Mouse (Mus musculus) CH12.LX (cell line): ENCODE data around the gene Stk39. TPM values are rescaled to one million over a fixed set of nuclear protein-coding genes. Genes with fewer than 3 reads are reported as not detected.

ENCODE experiments used
- DNase-seq: peaks from one replicate; pipeline ENCODE4 v3.0.0-alpha.2; 2013; ENCODE audit errors: extremely low read depth
- H3K27ac ChIP-seq: 2 replicates; pipeline ENCODE4 v1.5.1; 2012; ENCODE audit warnings: low read depth, mild to moderate bottlenecking, control low read depth, moderate library complexity; ENCODE audit not compliant: insufficient read depth
- H3K27me3 ChIP-seq: replicated peaks from 2 replicates; pipeline ENCODE3; 2012; ENCODE audit warnings: inconsistent platforms
- H3K36me3 ChIP-seq, 2 experiments: replicated peaks in 1 of 2; 2 replicates each; pipeline versions ENCODE3 to v1.6.1; 2012; ENCODE audit warnings: inconsistent platforms in 1 of 2, low read length in 1 of 2, mild to moderate bottlenecking in 1 of 2, mixed read lengths in 1 of 2, moderate library complexity in 1 of 2; ENCODE audit not compliant: control insufficient read depth in 1 of 2, insufficient read depth in 1 of 2
- H3K4me1 ChIP-seq, 2 experiments: 2 replicates each; pipeline ENCODE4 v1.6.1; 2012; ENCODE audit warnings: inconsistent platforms in 1 of 2, moderate library complexity in 1 of 2; ENCODE audit not compliant: insufficient read depth in 2 of 2, control insufficient read depth in 1 of 2
- H3K4me2 ChIP-seq: 2 replicates; pipeline ENCODE4 v1.6.1; 2012; ENCODE audit warnings: low read depth, mild to moderate bottlenecking, control low read depth; ENCODE audit not compliant: poor library complexity, insufficient read depth, severe bottlenecking
- H3K4me3 ChIP-seq, 3 experiments: fragments of 150-350 bp in 1 of 3; sonication (generic) in 1 of 3; replicated peaks in 1 of 3; 2 replicates each; pipeline versions ENCODE3 to v1.5.1; 2011 to 2012; ENCODE audit warnings: low read depth in 2 of 3, low read length in 2 of 3, mild to moderate bottlenecking in 2 of 3, moderate library complexity in 2 of 3, control low read depth in 1 of 3, improper control_type of control experiment in 1 of 3, inconsistent platforms in 1 of 3, mixed read lengths in 1 of 3; ENCODE audit not compliant: poor library complexity in 1 of 3
- H3K79me2 ChIP-seq: replicated peaks from 2 replicates; pipeline ENCODE4 v1.6.1; 2012; ENCODE audit warnings: mild to moderate bottlenecking, moderate library complexity; ENCODE audit not compliant: control insufficient read depth, poor library complexity, insufficient read depth, severe bottlenecking; ENCODE audit errors: extremely low read depth
- H3K9ac ChIP-seq: 2 replicates; pipeline ENCODE4 v1.6.1; 2012; ENCODE audit warnings: low read depth, mild to moderate bottlenecking, control low read depth, moderate library complexity; ENCODE audit not compliant: insufficient read depth
- H3K9me3 ChIP-seq: replicated peaks from 2 replicates; pipeline ENCODE3; 2012; ENCODE audit warnings: low read length, inconsistent platforms, mixed read lengths
- BHLHE40 ChIP-seq: IDR thresholded peaks from 2 replicates; pipeline ENCODE4 v1.6.1; 2011; ENCODE audit warnings: mild to moderate bottlenecking, low read depth, low read length, improper control_type of control experiment
- CHD1 ChIP-seq: IDR thresholded peaks from 2 replicates; pipeline ENCODE4 v1.6.1; 2012; ENCODE audit warnings: low read depth, low read length, improper control_type of control experiment, inconsistent platforms
- CHD2 ChIP-seq: IDR thresholded peaks from 2 replicates; pipeline ENCODE4 v1.6.1; 2011; ENCODE audit warnings: low read length, improper control_type of control experiment
- CTCF ChIP-seq, 2 experiments: IDR thresholded peaks in 1 of 2; conservative IDR thresholded peaks in 1 of 2; 2 replicates each; pipeline ENCODE4 v1.5.1; 2011 to 2012; ENCODE audit warnings: low read depth in 2 of 2, low read length in 2 of 2, improper control_type of control experiment in 1 of 2, inconsistent platforms in 1 of 2, mild to moderate bottlenecking in 1 of 2, moderate library complexity in 1 of 2
- ELF1 ChIP-seq: IDR thresholded peaks from 2 replicates; pipeline ENCODE4 v1.6.1; 2014; ENCODE audit warnings: low read depth, mild to moderate bottlenecking, inconsistent platforms, low read length, improper control_type of control experiment
- EP300 ChIP-seq: IDR thresholded peaks from 2 replicates; pipeline ENCODE4 v1.6.1; 2011; ENCODE audit warnings: low read length, improper control_type of control experiment
- ETS1 ChIP-seq: conservative IDR thresholded peaks from 2 replicates; pipeline ENCODE4 v1.6.1; 2012; ENCODE audit warnings: low read depth, mild to moderate bottlenecking, inconsistent platforms, low read length, improper control_type of control experiment, moderate library complexity
- GABPA ChIP-seq: IDR thresholded peaks from 2 replicates; pipeline ENCODE4 v1.6.1; 2012; ENCODE audit warnings: low read depth, low read length, improper control_type of control experiment, inconsistent platforms; ENCODE audit not compliant: insufficient replicate concordance
- HCFC1 ChIP-seq: IDR thresholded peaks from 2 replicates; pipeline ENCODE4 v1.6.1; 2012; ENCODE audit warnings: low read depth, mild to moderate bottlenecking, inconsistent platforms, low read length, improper control_type of control experiment
- IRF4 ChIP-seq: IDR thresholded peaks from 2 replicates; pipeline ENCODE4 v1.6.1; 2014; ENCODE audit warnings: low read depth, mild to moderate bottlenecking, inconsistent platforms, low read length, improper control_type of control experiment
- JUND ChIP-seq: conservative IDR thresholded peaks from 2 replicates; pipeline ENCODE4 v1.6.1; 2011; ENCODE audit warnings: low read depth, low read length, improper control_type of control experiment
- KAT2A ChIP-seq: IDR thresholded peaks from 2 replicates; pipeline ENCODE4 v1.6.1; 2012; ENCODE audit warnings: low read length, improper control_type of control experiment, inconsistent platforms; ENCODE audit not compliant: insufficient replicate concordance
- MAZ ChIP-seq: IDR thresholded peaks from 2 replicates; pipeline ENCODE4 v1.6.1; 2012; ENCODE audit warnings: low read depth, mild to moderate bottlenecking, inconsistent platforms, low read length, improper control_type of control experiment, moderate library complexity
- MEF2A ChIP-seq: IDR thresholded peaks from 2 replicates; pipeline ENCODE4 v1.6.1; 2014; ENCODE audit warnings: low read depth, mild to moderate bottlenecking, inconsistent platforms, low read length, improper control_type of control experiment, borderline replicate concordance
- MXI1 ChIP-seq: IDR thresholded peaks from 2 replicates; pipeline ENCODE4 v1.6.1; 2011; ENCODE audit warnings: mild to moderate bottlenecking, low read depth, low read length, improper control_type of control experiment
- MYC ChIP-seq: IDR thresholded peaks from 2 replicates; pipeline ENCODE4 v1.6.1; 2011; ENCODE audit warnings: low read depth, mild to moderate bottlenecking, improper control_type of control experiment, low read length
- NELFE ChIP-seq: IDR thresholded peaks from 2 replicates; pipeline ENCODE4 v1.6.1; 2011; ENCODE audit warnings: low read depth, low read length, improper control_type of control experiment
- NRF1 ChIP-seq: IDR thresholded peaks from 2 replicates; pipeline ENCODE4 v1.6.1; 2014; ENCODE audit warnings: low read depth, mild to moderate bottlenecking, inconsistent platforms, low read length, improper control_type of control experiment, moderate library complexity
- PAX5 ChIP-seq: IDR thresholded peaks from 2 replicates; pipeline ENCODE4 v1.6.1; 2012; ENCODE audit warnings: low read length, inconsistent platforms, mixed read lengths
- POLR2AphosphoS2 ChIP-seq: IDR thresholded peaks from 2 replicates; pipeline ENCODE4 v1.6.1; 2011; ENCODE audit warnings: low read depth, low read length, improper control_type of control experiment
- RAD21 ChIP-seq: IDR thresholded peaks from 2 replicates; pipeline ENCODE4 v1.6.1; 2011; ENCODE audit warnings: low read depth, mild to moderate bottlenecking, low read length, improper control_type of control experiment, moderate library complexity
- RCOR1 ChIP-seq: conservative IDR thresholded peaks from 2 replicates; pipeline ENCODE4 v1.6.1; 2012; ENCODE audit warnings: low read depth, mild to moderate bottlenecking, inconsistent platforms, low read length, improper control_type of control experiment
- SIN3A ChIP-seq: IDR thresholded peaks from 2 replicates; pipeline ENCODE4 v1.6.1; 2012; ENCODE audit warnings: low read length, improper control_type of control experiment, inconsistent platforms
- SMC3 ChIP-seq: IDR thresholded peaks from 2 replicates; pipeline ENCODE4 v1.6.1; 2011; ENCODE audit warnings: low read depth, low read length, improper control_type of control experiment
- TBP ChIP-seq: conservative IDR thresholded peaks from 2 replicates; pipeline ENCODE4 v1.6.1; 2011; ENCODE audit warnings: low read depth, low read length, improper control_type of control experiment
- USF1 ChIP-seq: IDR thresholded peaks from 2 replicates; pipeline ENCODE4 v1.6.1; 2014; ENCODE audit warnings: low read depth, mild to moderate bottlenecking, inconsistent platforms, low read length, improper control_type of control experiment
- USF2 ChIP-seq: conservative IDR thresholded peaks from 2 replicates; pipeline ENCODE4 v1.6.1; 2011; ENCODE audit warnings: low read depth, low read length, improper control_type of control experiment
- ZC3H11A ChIP-seq: IDR thresholded peaks from 2 replicates; pipeline ENCODE4 v1.6.1; 2012; ENCODE audit warnings: low read depth, mild to moderate bottlenecking, inconsistent platforms, low read length, improper control_type of control experiment
- ZMIZ1 ChIP-seq: IDR thresholded peaks from 2 replicates; pipeline ENCODE4 v1.6.1; 2012; ENCODE audit warnings: low read depth, mild to moderate bottlenecking, inconsistent platforms, low read length, improper control_type of control experiment
- ZNF384 ChIP-seq: IDR thresholded peaks from 2 replicates; pipeline ENCODE4 v1.6.1; 2012; ENCODE audit warnings: low read depth, low read length, improper control_type of control experiment, inconsistent platforms
- dilution Hi-C: fragments of 300-500 bp; cut with MboI; formaldehyde crosslinking; loops from 2 replicates; pipeline ENCODE4 v1.14.3; 2020; ENCODE audit warnings: low sequenced_read_pairs; ENCODE audit not compliant: extremely low pct_unique_long_range_greater_than_20kb, extremely low pct_ligation_motif_present
- in situ Hi-C: fragments of 300-500 bp; cut with MboI; formaldehyde crosslinking; loops from 3 replicates; pipeline ENCODE4 v1.14.3; 2019; ENCODE audit warnings: low sequenced_read_pairs, low pct_ligation_motif_present, low pct_unique_long_range_greater_than_20kb, mixed read lengths
- polyA plus RNA-seq: library from polyadenylated mRNA; unstranded; fragments of >175 nt; gene quantifications from 2 replicates; pipeline ENCODE4 v1.2.1, GENCODE M21; 2012; ENCODE audit warnings: low read depth; ENCODE audit not compliant: insufficient read length
- total RNA-seq, 2 experiments: library from RNA; depleted of rRNA; stranded (reverse); fragments of 300-350 nt in 1 of 2; fragments of >200 nt in 1 of 2; gene quantifications; 2 replicates each; pipeline ENCODE4 v1.2.3; 2012 to 2014

The Stk39 gene
- total and polyA plus RNA-seq, 3 experiments, result not detected

DNA sequence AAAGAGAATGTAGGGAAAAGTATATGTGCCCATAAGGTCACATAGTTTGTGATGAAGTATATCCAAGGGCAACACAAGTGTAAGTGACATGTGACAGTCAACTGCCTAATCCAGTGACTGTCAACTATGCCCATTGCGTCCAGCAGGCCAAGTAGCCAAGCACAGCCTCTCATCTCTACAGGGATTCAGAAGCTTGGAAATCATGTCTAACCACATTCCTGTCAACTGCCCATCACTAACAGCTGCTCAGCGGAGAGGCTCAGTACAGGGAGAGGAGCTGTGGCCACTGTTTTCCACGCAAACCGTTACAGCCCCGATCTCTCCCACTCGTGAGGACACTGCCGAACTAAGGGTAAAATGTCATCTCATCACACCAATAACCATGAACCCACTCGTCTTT lies 93.7 kb downstream of the Stk39 start:
- dilution Hi-C loops, result no loop called here
- peaks cover 79% of the 10 kb centered on the region for H3K9me3 ChIP-seq
- H3K4me3 ChIP-seq, result peak overlapping the region in 1 of 3 experiments; percentile 3
- no peaks in the 10 kb centered on the region for H3K4me1 ChIP-seq
- no peak overlapping the region for H3K9ac ChIP-seq
- H3K36me3 ChIP-seq, result no peaks in the 10 kb centered on the region
- no peak overlapping the region for H3K27ac ChIP-seq
- H3K27me3 ChIP-seq, result no peaks in the 10 kb centered on the region
- no peaks in the 10 kb centered on the region for H3K79me2 ChIP-seq
- in situ Hi-C loops, result no loop called here
- DNase-seq, result no peak
- no peak overlapping the region for H3K4me2 ChIP-seq
- no peak for TF ChIP-seq IRF4
- TF ChIP-seq ZNF384, result no peak
- no peak for TF ChIP-seq TBP
- no peak for TF ChIP-seq ZMIZ1
- TF ChIP-seq ELF1, result no peak
- no peak for TF ChIP-seq ETS1
- no peak for TF ChIP-seq CHD1
- TF ChIP-seq SMC3, result no peak
- TF ChIP-seq JUND, result no peak
- TF ChIP-seq MAZ, result no peak
- no peak for TF ChIP-seq EP300
- no peak for TF ChIP-seq MYC
- no peak for TF ChIP-seq NELFE
- TF ChIP-seq PAX5, result no peak
- TF ChIP-seq RAD21, result no peak
- TF ChIP-seq SIN3A, result no peak
- TF ChIP-seq KAT2A, result no peak
- TF ChIP-seq USF2, result no peak
- no peak for TF ChIP-seq GABPA
- no peak for TF ChIP-seq USF1

DNA sequence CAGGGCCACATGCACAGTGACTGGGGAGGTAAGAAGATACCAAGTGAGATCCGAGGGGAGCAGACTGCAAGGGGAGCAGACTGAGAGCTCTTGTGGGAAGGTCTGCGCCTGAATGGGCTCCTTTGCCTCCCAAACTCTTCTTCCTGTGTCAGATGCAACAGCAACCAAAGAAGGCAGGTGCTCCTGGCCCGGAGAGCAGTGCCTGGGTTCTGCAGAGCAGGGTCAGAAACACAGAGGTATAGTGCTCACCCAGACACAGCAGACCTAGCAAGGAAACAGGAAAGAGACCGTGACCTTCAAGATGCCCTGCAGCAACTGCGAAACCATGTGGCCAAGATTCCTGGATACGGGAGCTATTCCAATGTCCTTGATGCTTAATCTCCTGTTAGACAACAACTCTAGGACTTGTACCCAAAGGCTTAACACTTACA lies 94.8 kb downstream of the Stk39 start:
- Histone ChIP-seq H3K36me3 (no peaks in the 10 kb centered on the region), H3K27me3 (no peaks in the 10 kb centered on the region), H3K9ac (no peak overlapping the region), H3K27ac (no peak overlapping the region), H3K79me2 (no peaks in the 10 kb centered on the region), H3K4me1 (no peaks in the 10 kb centered on the region), H3K4me3 (no peak overlapping the region), H3K4me2 (no peak overlapping the region), H3K9me3 (peaks cover 74% of the 10 kb centered on the region)
- TF ChIP-seq MEF2A, result no peak
- no peak for TF ChIP-seq GABPA
- no peak for TF ChIP-seq SMC3
- no peak for TF ChIP-seq CHD2
- no peak for TF ChIP-seq CHD1
- TF ChIP-seq IRF4, result no peak
- TF ChIP-seq NRF1, result no peak
- no peak for TF ChIP-seq MYC
- TF ChIP-seq RCOR1, result no peak
- no peak for TF ChIP-seq SIN3A
- TF ChIP-seq BHLHE40, result no peak
- no peak for TF ChIP-seq ZC3H11A
- TF ChIP-seq HCFC1, result no peak
- TF ChIP-seq MAZ, result no peak
- no peak for TF ChIP-seq CTCF (conservative IDR thresholded peaks at IDR 0.05 in 1 of 2, IDR thresholded peaks at IDR 0.05 in 1 of 2; ENCODE audit: low read depth in 2 of 2, low read length in 2 of 2)
- TF ChIP-seq POLR2AphosphoS2, result no peak
- TF ChIP-seq MXI1, result no peak
- dilution Hi-C loops (no loop called here), in situ Hi-C loops (no loop called here)
- DNase-seq, result no peak
